Mouse (Mus musculus) liver, embryonic 13.5 days (tissue): ENCODE data around the gene Adamts17. TPM values are rescaled to one million over a fixed set of nuclear protein-coding genes. Genes with fewer than 3 reads are reported as not detected.

Experiments
- ATAC-seq: fragments of 200-750 bp; cut with Nextera tagmentation; 2 replicates; pipeline ENCODE4 v1.8.0; 2017; ENCODE audit warnings: low read depth, mild to moderate bottlenecking, moderate number of reproducible peaks, moderate library complexity
- DNase-seq: peaks from one replicate; pipeline ENCODE4 v3.0.0; 2022
- H3K27ac ChIP-seq: fragments of 300-500 bp; sonication (generic); 2 replicates; pipeline ENCODE4 v1.5.1; 2015; ENCODE audit warnings: moderate library complexity, mild to moderate bottlenecking, inconsistent platforms
- H3K27me3 ChIP-seq: fragments of 300-500 bp; sonication (generic); 2 replicates; pipeline ENCODE4 v1.6.1; 2015; ENCODE audit warnings: mild to moderate bottlenecking, inconsistent platforms
- H3K36me3 ChIP-seq: fragments of 300-500 bp; sonication (generic); 2 replicates; pipeline ENCODE4 v1.6.1; 2015; ENCODE audit warnings: mild to moderate bottlenecking, inconsistent platforms
- H3K4me1 ChIP-seq: fragments of 300-500 bp; sonication (generic); replicated peaks from 2 replicates; pipeline ENCODE4 v1.6.1; 2015; ENCODE audit warnings: inconsistent platforms
- H3K4me2 ChIP-seq: fragments of 300-500 bp; sonication (generic); 2 replicates; pipeline ENCODE4 v1.6.1; 2015; ENCODE audit warnings: inconsistent platforms, mild to moderate bottlenecking, moderate library complexity
- H3K4me3 ChIP-seq: fragments of 300-500 bp; sonication (generic); replicated peaks from 2 replicates; pipeline ENCODE4 v1.5.1; 2015; ENCODE audit warnings: mild to moderate bottlenecking, inconsistent platforms
- H3K9ac ChIP-seq: fragments of 300-500 bp; sonication (generic); 2 replicates; pipeline ENCODE4 v1.6.1; 2015; ENCODE audit warnings: mild to moderate bottlenecking, inconsistent platforms
- H3K9me3 ChIP-seq: fragments of 300-500 bp; sonication (generic); replicated peaks from 2 replicates; pipeline ENCODE4 v1.6.1; 2016; ENCODE audit warnings: inconsistent platforms
- WGBS: fragments of 180-500 bp; shearing (Covaris S2); methylation state at CpG from one replicate; pipeline ENCODE4 v1.1.7; 2015; ENCODE audit not compliant: insufficient replicate concordance; 5-methylcytosine and 5-hydroxymethylcytosine counted together
- polyA plus RNA-seq: library from polyadenylated mRNA; unstranded; fragments of >200 nt; fragmentation: Nextera tagmentation; extraction: Ambion mirVana; gene quantifications from 2 replicates; pipeline ENCODE4 v1.2.1, GENCODE M21; 2015

Adamts17 gene
- polyA plus RNA-seq, 1 experiment from 2014 or later: 0.33 TPM

GRCm38 (mm10) chr7:66891431-66891830 lies 51.9 kb downstream of the Adamts17 start:
- ATAC-seq: no peak
- no peak for DNase-seq
- Histone ChIP-seq H3K4me2 (no peak overlapping the region), H3K4me3 (no peak overlapping the region), H3K27me3 (no peaks in the 10 kb centered on the region), H3K27ac (no peak overlapping the region), H3K36me3 (no peaks in the 10 kb centered on the region), H3K4me1 (no peaks in the 10 kb centered on the region), H3K9ac (no peak overlapping the region), H3K9me3 (no peaks in the 10 kb centered on the region)
- WGBS: 65% methylated on average over 2 of the region's 2 CpGs

- no peaks in the 10 kb centered on the region for H3K27me3 ChIP-seq
- ATAC-seq (no peak), DNase-seq (no peak)
- H3K4me2 ChIP-seq: no peak overlapping the region
- 61% methylated on average over 4 of the region's 4 CpGs for WGBS
- H3K4me1 ChIP-seq: no peaks in the 10 kb centered on the region
- H3K36me3 ChIP-seq: no peaks in the 10 kb centered on the region
- H3K27ac ChIP-seq: no peak overlapping the region
- no peak overlapping the region for H3K9ac ChIP-seq
- no peak overlapping the region for H3K4me3 ChIP-seq
- no peaks in the 10 kb centered on the region for H3K9me3 ChIP-seq
Measured at GRCm38 (mm10) chr7:66892096-66892495, 52.6 kb downstream of the Adamts17 start.

GRCm38 (mm10) chr7:66902376-66902775 lies 62.8 kb downstream of the Adamts17 start:
- no peak overlapping the region for H3K27ac ChIP-seq
- no peaks in the 10 kb centered on the region for H3K36me3 ChIP-seq
- no peaks in the 10 kb centered on the region for H3K27me3 ChIP-seq
- H3K9ac ChIP-seq: no peak overlapping the region
- no peak overlapping the region for H3K4me2 ChIP-seq
- no peak for DNase-seq
- H3K4me3 ChIP-seq: no peak overlapping the region
- ATAC-seq: no peak
- no peaks in the 10 kb centered on the region for H3K9me3 ChIP-seq
- H3K4me1 ChIP-seq: no peaks in the 10 kb centered on the region
- WGBS: 67% methylated on average over 7 of the region's 7 CpGs

- ATAC-seq: no peak
- no peaks in the 10 kb centered on the region for H3K4me1 ChIP-seq
- DNase-seq: no peak
- no peaks in the 10 kb centered on the region for H3K36me3 ChIP-seq
- H3K27me3 ChIP-seq: no peaks in the 10 kb centered on the region
- no peak overlapping the region for H3K9ac ChIP-seq
- no peak overlapping the region for H3K4me3 ChIP-seq
- WGBS: 75% methylated on average over 5 of the region's 5 CpGs
- no peak overlapping the region for H3K4me2 ChIP-seq
- no peak overlapping the region for H3K27ac ChIP-seq
- H3K9me3 ChIP-seq: no peaks in the 10 kb centered on the region
Measured at GRCm38 (mm10) chr7:66903014-66903413, 63.5 kb downstream of the Adamts17 start.

GRCm38 (mm10) chr7:66905941-66906340 lies 66.4 kb downstream of the Adamts17 start:
- DNase-seq (no peak), ATAC-seq (no peak)
- Histone ChIP-seq H3K36me3 (no peaks in the 10 kb centered on the region), H3K4me3 (no peak overlapping the region), H3K9ac (no peak overlapping the region), H3K4me2 (no peak overlapping the region), H3K27me3 (no peaks in the 10 kb centered on the region), H3K4me1 (no peaks in the 10 kb centered on the region), H3K9me3 (no peaks in the 10 kb centered on the region), H3K27ac (no peak overlapping the region)
- 64% methylated on average over 4 of the region's 4 CpGs for WGBS

- 37% methylated on average over 5 of the region's 5 CpGs for WGBS
- ATAC-seq (no peak), DNase-seq (no peak)
- no peak overlapping the region for H3K9ac ChIP-seq
- H3K4me2 ChIP-seq: no peak overlapping the region
- no peaks in the 10 kb centered on the region for H3K4me1 ChIP-seq
- no peaks in the 10 kb centered on the region for H3K36me3 ChIP-seq
- H3K27me3 ChIP-seq: no peaks in the 10 kb centered on the region
- H3K9me3 ChIP-seq: no peaks in the 10 kb centered on the region
- H3K4me3 ChIP-seq: no peak overlapping the region
- no peak overlapping the region for H3K27ac ChIP-seq
Measured at GRCm38 (mm10) chr7:66912866-66913265, 73.3 kb downstream of the Adamts17 start.

- Histone ChIP-seq H3K4me3 (no peak overlapping the region), H3K27ac (no peak overlapping the region), H3K9me3 (no peaks in the 10 kb centered on the region), H3K36me3 (no peaks in the 10 kb centered on the region), H3K4me2 (no peak overlapping the region), H3K9ac (no peak overlapping the region), H3K27me3 (no peaks in the 10 kb centered on the region), H3K4me1 (no peaks in the 10 kb centered on the region)
- DNase-seq (no peak), ATAC-seq (no peak)
- WGBS: 65% methylated on average over 3 of the region's 3 CpGs
Measured at GRCm38 (mm10) chr7:66923595-66923994, 84.1 kb downstream of the Adamts17 start.

GRCm38 (mm10) chr7:66924104-66924503 lies 84.6 kb downstream of the Adamts17 start:
- Histone ChIP-seq H3K36me3 (no peaks in the 10 kb centered on the region), H3K9me3 (no peaks in the 10 kb centered on the region), H3K27ac (no peak overlapping the region), H3K9ac (no peak overlapping the region), H3K4me3 (no peak overlapping the region), H3K4me1 (no peaks in the 10 kb centered on the region), H3K27me3 (no peaks in the 10 kb centered on the region), H3K4me2 (no peak overlapping the region)
- 43% methylated on average over 1 of the region's 1 CpGs for WGBS
- no peak for DNase-seq
- ATAC-seq: no peak

GRCm38 (mm10) chr7:66929263-66929662 lies 89.7 kb downstream of the Adamts17 start:
- Histone ChIP-seq H3K27me3 (no peaks in the 10 kb centered on the region), H3K9ac (no peak overlapping the region), H3K4me3 (no peak overlapping the region), H3K4me1 (no peaks in the 10 kb centered on the region), H3K9me3 (no peaks in the 10 kb centered on the region), H3K36me3 (no peaks in the 10 kb centered on the region), H3K27ac (no peak overlapping the region), H3K4me2 (no peak overlapping the region)
- ATAC-seq: no peak
- DNase-seq: no peak
- 29% methylated on average over 6 of the region's 6 CpGs for WGBS

- 86% methylated on average over 1 of the region's 1 CpGs for WGBS
- Histone ChIP-seq H3K9ac (no peak overlapping the region), H3K4me3 (no peak overlapping the region), H3K9me3 (no peaks in the 10 kb centered on the region), H3K4me2 (no peak overlapping the region), H3K27me3 (no peaks in the 10 kb centered on the region), H3K36me3 (no peaks in the 10 kb centered on the region), H3K4me1 (no peaks in the 10 kb centered on the region), H3K27ac (no peak overlapping the region)
- DNase-seq (no peak), ATAC-seq (no peak)
Measured at GRCm38 (mm10) chr7:66931291-66931690, 91.8 kb downstream of the Adamts17 start.

- H3K36me3 ChIP-seq: no peaks in the 10 kb centered on the region
- no peak overlapping the region for H3K4me3 ChIP-seq
- H3K9ac ChIP-seq: no peak overlapping the region
- ATAC-seq (peak; percentile 34; the same call in 1 of the 2 replicates), DNase-seq (no peak)
- no peak overlapping the region for H3K4me2 ChIP-seq
- no peaks in the 10 kb centered on the region for H3K4me1 ChIP-seq
- no peaks in the 10 kb centered on the region for H3K27me3 ChIP-seq
- 40% methylated on average over 4 of the region's 4 CpGs for WGBS
- no peaks in the 10 kb centered on the region for H3K9me3 ChIP-seq
- no peak overlapping the region for H3K27ac ChIP-seq
Measured at GRCm38 (mm10) chr7:66933251-66933650, 93.7 kb downstream of the Adamts17 start.

GRCm38 (mm10) chr7:66934062-66934461 lies 94.5 kb downstream of the Adamts17 start:
- WGBS: 61% methylated on average over 6 of the region's 6 CpGs

More at GRCm38 (mm10) chr7:66934062-66934461, 94.5 kb downstream of the Adamts17 start:
- Histone ChIP-seq H3K9ac (no peak overlapping the region), H3K4me3 (no peak overlapping the region), H3K27ac (no peak overlapping the region), H3K4me1 (no peaks in the 10 kb centered on the region), H3K36me3 (no peaks in the 10 kb centered on the region), H3K9me3 (no peaks in the 10 kb centered on the region), H3K4me2 (no peak overlapping the region), H3K27me3 (no peaks in the 10 kb centered on the region)
- DNase-seq (no peak), ATAC-seq (no peak)
